Mouse (Mus musculus): ENCODE measurements around the gene Efnb3. TPM values are rescaled to one million over a fixed set of nuclear protein-coding genes. Genes with fewer than 3 reads are reported as not detected.

Efnb3 gene
- polyA plus RNA-seq, 1 experiment from 2014 or later, result 4.6 TPM

DNA sequence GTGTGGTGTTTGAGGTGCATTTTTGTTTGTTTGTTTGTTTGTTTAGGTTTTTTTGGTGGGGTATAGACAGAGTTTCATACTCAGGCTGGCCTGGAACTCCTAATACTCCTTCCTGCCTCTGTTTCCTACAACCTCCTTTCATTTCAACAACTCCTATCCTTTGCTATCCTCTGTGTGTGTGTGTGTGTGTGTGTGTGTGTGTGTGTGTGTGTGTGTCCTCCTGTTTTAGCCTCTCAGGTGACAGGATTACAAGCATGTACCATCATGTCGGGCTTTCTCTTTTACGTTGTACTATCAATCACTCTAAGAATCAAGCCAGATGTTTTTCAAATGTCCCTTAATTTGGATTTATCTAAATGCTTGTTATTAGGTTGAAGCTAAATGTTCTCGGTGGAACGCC lies 33.4 kb downstream of the Efnb3 start:
- H3K4me1 ChIP-seq (replicated peaks; ENCODE audit: control insufficient read depth, insufficient read depth, low read length), result no peaks in the 10 kb centered on the region
- H3K27ac ChIP-seq (ENCODE audit: low read depth, low read length), result no peak overlapping the region
- no peaks in the 10 kb centered on the region for H3K36me3 ChIP-seq (ENCODE audit: control insufficient read depth, insufficient read depth)
- no peak overlapping the region for H3K9ac ChIP-seq (ENCODE audit: low read depth, low read length)
- H3K4me2 ChIP-seq (replicated peaks; ENCODE audit: low read depth), result no peak overlapping the region
- WGBS, result 67% methylated on average over 4 of the region's 4 CpGs
- H3K9me3 ChIP-seq (ENCODE audit: control insufficient read depth), result no peaks in the 10 kb centered on the region
- no peak overlapping the region for H3K4me3 ChIP-seq (ENCODE audit: low read depth, low read length)
- no peak for ATAC-seq
- no peaks in the 10 kb centered on the region for H3K27me3 ChIP-seq (replicated peaks; ENCODE audit: control insufficient read depth, insufficient read depth, low read length)
- no peak for TF ChIP-seq CTCF (IDR thresholded peaks at IDR 0.05; ENCODE audit: low read depth)

DNA sequence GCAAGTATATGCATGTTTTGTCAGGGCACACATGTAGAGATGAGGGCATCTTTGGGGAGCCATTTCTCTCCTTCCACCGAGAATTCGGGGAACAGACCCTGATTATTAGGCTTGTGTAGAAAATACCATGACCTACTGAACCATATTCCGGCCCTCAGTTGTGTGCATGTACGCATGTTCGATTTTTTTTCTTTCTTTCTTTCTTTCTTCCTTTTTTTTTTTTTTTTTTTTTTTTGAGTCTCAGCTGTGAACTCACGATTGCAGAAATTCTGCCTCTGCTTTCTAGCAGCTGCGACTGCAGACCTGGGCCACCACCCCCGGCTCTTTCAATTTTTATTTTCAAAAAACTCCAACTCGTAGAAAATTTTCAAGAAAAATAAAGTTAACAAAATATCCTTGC lies 34.3 kb downstream of the Efnb3 start:
- H3K4me1 ChIP-seq (replicated peaks; ENCODE audit: control insufficient read depth, insufficient read depth, low read length), result no peaks in the 10 kb centered on the region
- H3K27me3 ChIP-seq (replicated peaks; ENCODE audit: control insufficient read depth, insufficient read depth, low read length), result no peaks in the 10 kb centered on the region
- TF ChIP-seq CTCF (IDR thresholded peaks at IDR 0.05; ENCODE audit: low read depth), result no peak
- H3K9ac ChIP-seq (ENCODE audit: low read depth, low read length), result no peak overlapping the region
- H3K36me3 ChIP-seq (ENCODE audit: control insufficient read depth, insufficient read depth), result no peaks in the 10 kb centered on the region
- ATAC-seq, result no peak
- 85% methylated on average over 9 of the region's 9 CpGs for WGBS
- no peak overlapping the region for H3K4me2 ChIP-seq (replicated peaks; ENCODE audit: low read depth)
- H3K27ac ChIP-seq (ENCODE audit: low read depth, low read length), result no peak overlapping the region
- no peak overlapping the region for H3K4me3 ChIP-seq (ENCODE audit: low read depth, low read length)
- no peaks in the 10 kb centered on the region for H3K9me3 ChIP-seq (ENCODE audit: control insufficient read depth)

DNA sequence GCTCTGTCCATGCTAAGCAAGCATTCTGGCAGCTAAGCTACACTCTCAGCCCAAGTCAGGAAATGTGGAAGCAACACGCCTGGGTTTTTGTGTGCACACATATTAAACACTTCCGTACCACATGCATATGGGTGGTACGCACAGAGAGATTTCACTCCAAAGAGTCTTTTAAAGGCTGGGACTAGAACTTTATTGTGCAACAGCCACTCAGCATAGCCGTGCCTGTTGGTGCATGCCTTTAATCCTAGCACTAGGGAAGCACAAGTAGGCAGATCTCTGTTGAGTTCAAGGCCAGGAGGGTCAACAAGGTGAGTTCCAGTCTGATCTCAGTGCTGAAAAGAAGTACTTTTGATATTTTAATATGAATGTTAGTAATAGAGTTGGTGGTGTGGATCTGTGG lies 36.4 kb downstream of the Efnb3 start:
- no peak for TF ChIP-seq CTCF (IDR thresholded peaks at IDR 0.05; ENCODE audit: low read depth)
- no peak overlapping the region for H3K4me2 ChIP-seq (replicated peaks; ENCODE audit: low read depth)
- H3K36me3 ChIP-seq (ENCODE audit: control insufficient read depth, insufficient read depth), result no peaks in the 10 kb centered on the region
- H3K9me3 ChIP-seq (ENCODE audit: control insufficient read depth), result no peaks in the 10 kb centered on the region
- H3K27me3 ChIP-seq (replicated peaks; ENCODE audit: control insufficient read depth, insufficient read depth, low read length), result no peaks in the 10 kb centered on the region
- H3K27ac ChIP-seq (ENCODE audit: low read depth, low read length), result no peak overlapping the region
- H3K9ac ChIP-seq (ENCODE audit: low read depth, low read length), result no peak overlapping the region
- H3K4me1 ChIP-seq (replicated peaks; ENCODE audit: control insufficient read depth, insufficient read depth, low read length), result no peaks in the 10 kb centered on the region
- WGBS, result 80% methylated on average over 4 of the region's 4 CpGs
- ATAC-seq, result no peak
- H3K4me3 ChIP-seq (ENCODE audit: low read depth, low read length), result no peak overlapping the region

DNA sequence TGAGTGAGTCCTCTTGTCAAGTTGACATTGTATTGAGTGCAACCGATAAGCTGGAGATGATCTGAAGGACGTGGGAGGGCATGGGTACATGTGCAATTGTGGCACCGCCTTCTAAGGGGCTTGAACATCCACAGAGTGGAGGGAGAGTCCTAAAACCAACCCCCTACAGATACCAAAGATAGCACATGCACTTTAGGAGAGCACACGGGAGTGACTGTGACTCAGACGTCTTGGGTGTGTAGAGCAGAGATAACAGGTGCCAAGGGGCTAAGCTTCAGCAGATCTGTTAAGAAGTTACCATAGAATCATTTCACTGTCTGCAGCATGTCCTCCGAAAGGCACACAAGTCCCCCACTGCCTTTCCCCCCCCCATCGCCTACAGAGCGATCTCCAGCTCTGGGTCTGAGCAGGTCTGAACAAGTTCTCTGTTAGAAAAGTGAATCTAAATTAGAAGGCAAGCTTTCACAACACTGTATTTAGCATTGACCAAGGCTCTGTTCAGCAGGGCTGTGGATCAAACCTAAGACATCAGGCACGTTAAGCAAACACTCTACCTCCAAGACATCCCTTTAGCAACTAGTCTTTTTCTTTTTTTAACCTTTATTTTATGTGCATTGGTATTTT lies 38.4 kb downstream of the Efnb3 start:
- Histone ChIP-seq H3K27me3 (replicated peaks; ENCODE audit: control insufficient read depth, insufficient read depth, low read length) (no peaks in the 10 kb centered on the region), H3K4me1 (replicated peaks; ENCODE audit: control insufficient read depth, insufficient read depth, low read length) (no peaks in the 10 kb centered on the region), H3K9me3 (ENCODE audit: control insufficient read depth) (no peaks in the 10 kb centered on the region), H3K36me3 (ENCODE audit: control insufficient read depth, insufficient read depth) (no peaks in the 10 kb centered on the region), H3K4me2 (replicated peaks; ENCODE audit: low read depth) (no peak overlapping the region), H3K27ac (ENCODE audit: low read depth, low read length) (no peak overlapping the region), H3K9ac (ENCODE audit: low read depth, low read length) (no peak overlapping the region), H3K4me3 (ENCODE audit: low read depth, low read length) (no peak overlapping the region)
- ATAC-seq, result no peak
- no peak for TF ChIP-seq CTCF (IDR thresholded peaks at IDR 0.05; ENCODE audit: low read depth)
- WGBS, result 76% methylated on average over 9 of the region's 9 CpGs

DNA sequence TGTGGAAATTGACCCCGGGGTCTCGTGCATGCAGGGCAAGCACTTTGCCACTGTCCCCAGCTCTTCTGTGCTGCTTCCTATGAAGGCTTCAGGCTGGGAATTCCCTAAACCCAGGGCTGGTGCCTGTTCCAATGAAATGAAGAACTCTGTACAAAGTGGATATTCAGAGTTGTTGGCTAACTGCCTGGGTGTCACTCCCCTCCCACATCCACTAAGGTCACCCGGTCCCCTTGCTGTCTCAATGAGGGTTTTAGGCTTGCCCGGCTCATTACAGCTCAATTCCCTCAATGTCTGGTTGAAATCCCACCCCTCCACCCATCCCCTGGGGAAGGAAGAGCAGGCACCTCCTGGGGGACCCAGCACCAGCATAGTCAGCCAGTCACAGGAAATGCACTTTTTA lies 40.0 kb downstream of the Efnb3 start:
- no peaks in the 10 kb centered on the region for H3K36me3 ChIP-seq (ENCODE audit: control insufficient read depth, insufficient read depth)
- no peak for TF ChIP-seq CTCF (IDR thresholded peaks at IDR 0.05; ENCODE audit: low read depth)
- no peak overlapping the region for H3K27ac ChIP-seq (ENCODE audit: low read depth, low read length)
- H3K9ac ChIP-seq (ENCODE audit: low read depth, low read length), result no peak overlapping the region
- no peak overlapping the region for H3K4me2 ChIP-seq (replicated peaks; ENCODE audit: low read depth)
- no peak for ATAC-seq
- no peaks in the 10 kb centered on the region for H3K9me3 ChIP-seq (ENCODE audit: control insufficient read depth)
- no peak overlapping the region for H3K4me3 ChIP-seq (ENCODE audit: low read depth, low read length)
- H3K27me3 ChIP-seq (replicated peaks; ENCODE audit: control insufficient read depth, insufficient read depth, low read length), result no peaks in the 10 kb centered on the region
- no peaks in the 10 kb centered on the region for H3K4me1 ChIP-seq (replicated peaks; ENCODE audit: control insufficient read depth, insufficient read depth, low read length)
- WGBS, result 84% methylated on average over 4 of the region's 4 CpGs

DNA sequence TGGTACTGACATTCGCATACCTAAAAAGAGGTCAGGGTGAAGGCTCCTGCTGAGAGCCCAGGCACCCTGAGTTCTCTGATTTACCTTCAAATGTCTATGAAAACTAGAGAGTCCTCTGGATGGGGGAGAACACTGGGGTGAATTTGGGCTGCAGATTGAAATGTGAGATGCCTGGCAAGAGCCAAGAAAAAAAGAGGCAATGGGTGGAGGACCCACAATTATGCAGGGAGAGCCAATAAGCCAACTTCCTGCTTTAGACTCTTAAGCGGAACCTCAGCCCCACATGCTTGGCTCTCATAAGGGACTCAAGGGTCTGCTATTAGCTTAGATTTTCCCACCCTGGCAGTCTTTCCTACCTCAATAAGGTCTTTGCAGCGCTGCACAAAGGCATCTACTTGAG lies 43.3 kb downstream of the Efnb3 start:
- ATAC-seq, result no peak
- 66% methylated on average over 3 of the region's 3 CpGs for WGBS
- H3K9ac ChIP-seq (ENCODE audit: low read depth, low read length), result no peak overlapping the region
- no peaks in the 10 kb centered on the region for H3K9me3 ChIP-seq (ENCODE audit: control insufficient read depth)
- no peak overlapping the region for H3K4me3 ChIP-seq (ENCODE audit: low read depth, low read length)
- no peak for TF ChIP-seq CTCF (IDR thresholded peaks at IDR 0.05; ENCODE audit: low read depth)
- H3K27me3 ChIP-seq (replicated peaks; ENCODE audit: control insufficient read depth, insufficient read depth, low read length), result no peaks in the 10 kb centered on the region
- no peaks in the 10 kb centered on the region for H3K4me1 ChIP-seq (replicated peaks; ENCODE audit: control insufficient read depth, insufficient read depth, low read length)
- no peaks in the 10 kb centered on the region for H3K36me3 ChIP-seq (ENCODE audit: control insufficient read depth, insufficient read depth)
- H3K27ac ChIP-seq (ENCODE audit: low read depth, low read length), result no peak overlapping the region
- H3K4me2 ChIP-seq (replicated peaks; ENCODE audit: low read depth), result no peak overlapping the region

Measured in intestine, postnatal 0 days (tissue).